In the genomic region with DNA sequence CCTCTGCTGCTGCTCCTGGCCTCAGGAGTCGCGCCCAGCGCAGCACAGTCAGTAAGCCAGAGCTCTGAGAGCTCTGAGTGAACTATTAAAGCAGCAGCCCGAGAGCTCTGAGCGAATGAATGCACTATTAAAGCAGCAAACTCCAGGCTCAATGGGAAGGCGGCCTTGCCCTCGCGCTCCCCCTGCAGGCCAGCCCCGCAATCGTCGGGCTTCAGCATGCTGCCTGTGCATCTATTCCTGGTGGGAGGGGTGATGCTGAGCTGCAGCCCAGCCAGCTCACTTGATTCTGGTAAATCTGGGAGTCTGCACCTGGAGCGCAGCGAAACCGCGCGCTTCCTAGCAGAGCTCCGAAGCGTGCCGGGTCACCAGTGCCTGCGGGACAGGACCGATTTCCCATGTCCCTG, we compare ENCODE assay signal across 8 mouse cellular contexts. TPM values are rescaled to one million over a fixed set of nuclear protein-coding genes. Genes with fewer than 3 reads are reported as not detected.
DNase-seq lines count a peak whose midpoint lies in the region; ATAC-seq and TF ChIP-seq lines count a peak whose summit lies in the region.
"Not testable (repeated sequence)": the region's sequence is repeated elsewhere in the genome, so short reads cannot be mapped to it uniquely, and the experiment has no call there.

No protein-coding gene starts in this region.

- 0% methylated on average over 13 of the region's 21 CpGs for WGBS in embryonic facial prominence, embryonic 15.5 days
- WGBS in heart, adult 2 months: 0% methylated on average over 16 of the region's 21 CpGs

- not testable (repeated sequence) for H3K4me1 ChIP-seq in embryonic facial prominence, embryonic 15.5 days; heart, adult 2 months (ENCODE audit: control insufficient read depth, insufficient read depth, low read length)

- TF ChIP-seq EP300 in heart, adult 2 months (IDR thresholded peaks at IDR 0.05; ENCODE audit: insufficient read depth, low read depth, low read length): not testable (repeated sequence)

- peak; percentile 73 to 82 for DNase-seq in adrenal gland, postnatal 4 days (ENCODE audit: low spot score in 2 of 2)
- peak; percentile 89 to 92 for DNase-seq in heart, adult 2 months
- peak; percentile 94 for DNase-seq in kidney, adult 11 months
- peak; percentile 89 for DNase-seq in left cerebral cortex, postnatal 14 days (ENCODE audit: low spot score in 2 of 2)
- DNase-seq in right cerebral cortex, postnatal 10 days (ENCODE audit: low spot score in 2 of 2): peak; percentile 90 to 93
- peak; percentile 99 for DNase-seq in urinary bladder, adult 2 months (ENCODE audit: low spot score)

- H3K27me3 ChIP-seq in embryonic facial prominence, embryonic 15.5 days; heart, adult 2 months (ENCODE audit: control insufficient read depth, insufficient read depth, low read length): not testable (repeated sequence)

- H3K79me2 ChIP-seq in heart, adult 2 months (replicated peaks; ENCODE audit: control insufficient read depth, insufficient read depth, low read length): not testable (repeated sequence)

- intact Hi-C loops in heart, adult 2 months (cut with DNase I): loop anchor here (2.0 kb wide), 1 partner anchor 19 kb away; no protein-coding TSS in a partner anchor
- intact Hi-C loops in left cerebral cortex, postnatal 14 days (cut with DNase I): not testable (repeated sequence)

- TF ChIP-seq POLR2A in heart, adult 2 months (IDR thresholded peaks at IDR 0.05; ENCODE audit: insufficient read depth, low read depth, low read length): peak; percentile 61; the same call in 1 of the 2 replicates

- peak overlapping the region; percentile 56 for H3K4me3 ChIP-seq in embryonic facial prominence, embryonic 15.5 days (replicated peaks)
- H3K4me3 ChIP-seq in heart, adult 2 months: peak overlapping the region; percentile 47

- H3K27ac ChIP-seq in embryonic facial prominence, embryonic 15.5 days (replicated peaks): peak overlapping the region; percentile 98
- H3K27ac ChIP-seq in heart, adult 2 months: peak overlapping the region; percentile 77

- not testable (repeated sequence) for H3K9me3 ChIP-seq in embryonic facial prominence, embryonic 15.5 days (replicated peaks)

- H3K4me2 ChIP-seq in embryonic facial prominence, embryonic 15.5 days (replicated peaks): peak overlapping the region; percentile 70

- TF ChIP-seq CTCF in heart, adult 2 months (IDR thresholded peaks at IDR 0.05): peak; percentile 66

- peak overlapping the region; percentile 70; the same call in 1 of the 2 replicates for H3K9ac ChIP-seq in embryonic facial prominence, embryonic 15.5 days
- peak overlapping the region; percentile 82 for H3K9ac ChIP-seq in heart, adult 2 months (ENCODE audit: low read depth, low read length)

- ATAC-seq in embryonic facial prominence, embryonic 15.5 days (ENCODE audit: insufficient number of reproducible peaks, low FRiP score, low TSS enrichment, low read depth): peak; percentile 99
- peak; percentile 100 for ATAC-seq in megakaryocyte progenitor cell, adult 5-6 weeks (replicated peaks; ENCODE audit: poor library complexity)

- not testable (repeated sequence) for H3K36me3 ChIP-seq in embryonic facial prominence, embryonic 15.5 days; heart, adult 2 months (ENCODE audit: control insufficient read depth, insufficient read depth, low read length)

RNA-seq across cellular contexts. Expression of gene Gm13283, which starts 2.3 kb away (rescaled TPM):
- not detected for total RNA-seq in adrenal gland, postnatal 4 days (2021)
- polyA plus RNA-seq in embryonic facial prominence, embryonic 15.5 days (2015; fragmentation: Nextera tagmentation; extraction: Ambion mirVana): 0.32 and 0.75 TPM in 2 replicates
- not detected for total RNA-seq in heart, adult 2 months (2021)
- polyA plus RNA-seq in heart, adult 2 months (2012; rRNA removed): not detected in 2 replicates
- total RNA-seq in left cerebral cortex, postnatal 14 days (2021): not detected
- total RNA-seq in megakaryocyte progenitor cell, adult 5-6 weeks (2015): not detected in 2 replicates
- total RNA-seq in megakaryocyte progenitor cell, adult 5-6 weeks (2017): 0.67 and 0.68 TPM in 2 replicates
- polyA plus RNA-seq in urinary bladder, adult 2 months (2012; rRNA removed): 0.04 and 0.10 TPM in 2 replicates

RNA-seq across cellular contexts. Expression of gene Gm13271, which starts 3.0 kb away (rescaled TPM):
- not detected for total RNA-seq in adrenal gland, postnatal 4 days (2021)
- not detected in 2 replicates for polyA plus RNA-seq in embryonic facial prominence, embryonic 15.5 days (2015; fragmentation: Nextera tagmentation; extraction: Ambion mirVana)
- not detected for total RNA-seq in heart, adult 2 months (2021)
- not detected in 2 replicates for polyA plus RNA-seq in heart, adult 2 months (2012; rRNA removed)
- total RNA-seq in left cerebral cortex, postnatal 14 days (2021): not detected
- total RNA-seq in megakaryocyte progenitor cell, adult 5-6 weeks (2015): not detected in 2 replicates
- total RNA-seq in megakaryocyte progenitor cell, adult 5-6 weeks (2017): not detected in 2 replicates
- not detected in 2 replicates for polyA plus RNA-seq in urinary bladder, adult 2 months (2012; rRNA removed)

RNA-seq across cellular contexts. Expression of gene Gm13290, which starts 16.0 kb away (rescaled TPM):
- not detected for total RNA-seq in adrenal gland, postnatal 4 days (2021)
- 0.49 and 0.58 TPM in 2 replicates for polyA plus RNA-seq in embryonic facial prominence, embryonic 15.5 days (2015; fragmentation: Nextera tagmentation; extraction: Ambion mirVana)
- not detected for total RNA-seq in heart, adult 2 months (2021)
- not detected in 2 replicates for polyA plus RNA-seq in heart, adult 2 months (2012; rRNA removed)
- total RNA-seq in left cerebral cortex, postnatal 14 days (2021): not detected
- total RNA-seq in megakaryocyte progenitor cell, adult 5-6 weeks (2015): not detected in 2 replicates
- not detected in 2 replicates for total RNA-seq in megakaryocyte progenitor cell, adult 5-6 weeks (2017)
- polyA plus RNA-seq in urinary bladder, adult 2 months (2012; rRNA removed): 0.07 TPM in 1 of 2 replicates, not detected in the other

RNA-seq across cellular contexts. Expression of gene Gm13289, which starts 19.1 kb away (rescaled TPM):
- total RNA-seq in adrenal gland, postnatal 4 days (2021): not detected
- not detected in 2 replicates for polyA plus RNA-seq in embryonic facial prominence, embryonic 15.5 days (2015; fragmentation: Nextera tagmentation; extraction: Ambion mirVana)
- not detected for total RNA-seq in heart, adult 2 months (2021)
- polyA plus RNA-seq in heart, adult 2 months (2012; rRNA removed): not detected in 2 replicates
- not detected for total RNA-seq in left cerebral cortex, postnatal 14 days (2021)
- not detected in 2 replicates for total RNA-seq in megakaryocyte progenitor cell, adult 5-6 weeks (2015)
- total RNA-seq in megakaryocyte progenitor cell, adult 5-6 weeks (2017): not detected in 2 replicates
- polyA plus RNA-seq in urinary bladder, adult 2 months (2012; rRNA removed): not detected in 2 replicates

RNA-seq across cellular contexts. Expression of gene Gm13272, which starts 22.0 kb away (rescaled TPM):
- total RNA-seq in adrenal gland, postnatal 4 days (2021): not detected
- not detected in 2 replicates for polyA plus RNA-seq in embryonic facial prominence, embryonic 15.5 days (2015; fragmentation: Nextera tagmentation; extraction: Ambion mirVana)
- not detected for total RNA-seq in heart, adult 2 months (2021)
- not detected in 2 replicates for polyA plus RNA-seq in heart, adult 2 months (2012; rRNA removed)
- not detected for total RNA-seq in left cerebral cortex, postnatal 14 days (2021)
- 0.49 TPM in 1 of 2 replicates, not detected in the other for total RNA-seq in megakaryocyte progenitor cell, adult 5-6 weeks (2015)
- total RNA-seq in megakaryocyte progenitor cell, adult 5-6 weeks (2017): not detected in 2 replicates
- polyA plus RNA-seq in urinary bladder, adult 2 months (2012; rRNA removed): not detected in 2 replicates

Comparison
In these comparisons a context has a peak if more than half of its experiments do, and no peak if none do; other contexts are left out.
1. Peak in every context shown above with its lines: DNase-seq, ATAC-seq, H3K4me3 ChIP-seq and H3K27ac ChIP-seq.